Mouse (Mus musculus) forelimb bud, embryonic 11.5 days (tissue): Measurements from ENCODE around the gene Olfr885.

Experiments used
- DNase-seq: peaks from one replicate; pipeline ENCODE4 v3.0.0-alpha.2; 2012; ENCODE audit warnings: low read depth, low spot score

Olfr885 gene

GRCm38 (mm10) chr9:38061022-38061421 is at the start of gene Olfr885:
Olfr885 (plus strand) TSS chr9:38061322.
- DNase-seq: no peak

- no peak for DNase-seq
Observed at GRCm38 (mm10) chr9:38025508-38025907, 35.6 kb upstream of the Olfr885 start, which contains the start of gene Olfr883. Olfr883 (plus strand) TSS chr9:38025808.

- DNase-seq: no peak
Observed at GRCm38 (mm10) chr9:38046255-38046654, 14.9 kb upstream of the Olfr885 start, which contains the start of gene Olfr884. Olfr884 (plus strand) TSS chr9:38046555.

GRCm38 (mm10) chr9:38083772-38084171 is 22.6 kb downstream of the Olfr885 start, which contains the start of gene Olfr887:
Olfr887 (plus strand) TSS chr9:38084072.
- DNase-seq: no peak

GRCm38 (mm10) chr9:38107828-38108227 is 46.7 kb downstream of the Olfr885 start, which contains the start of gene Olfr888:
Olfr888 (plus strand) TSS chr9:38108128.
- no peak for DNase-seq
